Comparison of ENCODE assay signal across 8 mouse cellular contexts in the genomic region with DNA sequence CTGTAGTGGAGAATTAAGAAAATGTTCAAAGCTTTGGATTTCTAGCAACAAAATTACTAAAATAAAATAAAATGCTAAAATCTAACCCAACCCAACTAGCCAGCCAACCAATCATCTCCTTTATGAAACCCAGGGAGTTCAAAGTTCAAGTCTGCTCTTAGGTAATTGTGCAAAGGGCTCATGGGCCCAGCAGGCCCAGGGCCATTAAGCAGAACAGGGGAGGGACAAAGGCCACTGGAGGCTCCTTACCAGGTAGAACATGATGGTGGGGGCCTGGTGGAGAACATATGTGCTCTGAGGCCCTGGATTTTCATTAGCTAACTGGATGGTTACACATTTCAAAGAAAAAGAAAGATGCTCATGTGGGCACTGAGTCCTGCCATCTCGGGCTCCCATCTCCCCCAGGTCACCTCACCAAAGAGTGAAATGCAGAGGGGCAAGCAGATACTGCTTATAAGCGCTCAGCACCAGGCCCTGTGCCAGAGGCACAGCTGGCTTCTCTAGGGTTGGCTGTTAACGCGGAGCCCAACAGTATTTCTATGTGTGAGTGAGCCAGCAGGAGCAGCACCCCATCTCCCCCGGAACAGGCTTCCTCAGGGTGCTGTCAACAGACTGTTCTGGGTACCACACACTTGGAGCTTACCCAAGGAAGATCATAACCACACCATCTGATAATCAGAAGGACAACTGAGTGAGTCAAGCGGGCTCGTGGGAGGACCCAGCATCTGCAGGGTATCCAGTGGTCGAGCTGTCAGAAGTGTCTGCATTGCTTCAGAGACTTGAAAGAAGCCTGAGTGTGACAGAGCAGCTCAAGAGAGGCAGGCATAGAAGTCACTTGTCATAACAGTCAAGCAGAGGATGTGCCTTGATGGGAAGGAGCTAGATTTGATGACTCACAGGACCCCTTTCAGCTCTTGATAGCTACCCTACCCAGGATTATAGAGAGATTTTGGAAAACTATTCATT.
DNase-seq lines count a peak whose midpoint lies in the region; ATAC-seq and TF ChIP-seq lines count a peak whose summit lies in the region.
"Had no signal": no experiment of that assay in that cellular context is flagged by ENCODE, and none has a peak within 500 bp of the region (broad histone marks: within the 10 kb centered on the region; RNA-seq: fewer than 3 reads in every experiment).

No protein-coding gene starts in this region.

- H3ac ChIP-seq in myocyte (ENCODE audit: control insufficient read depth, insufficient read length): no peak overlapping the region

- DNase-seq in kidney, adult 9 months: peak; percentile 49
- peak; percentile 42 to 68 for DNase-seq in heart, postnatal 14 days
- DNase-seq in layer of hippocampus, adult 9-10 months (ENCODE audit: low spot score): peak; percentile 49
- no peak for DNase-seq in adrenal gland, adult 2 months
- DNase-seq in gastrocnemius, adult 18-20 months (ENCODE audit: low spot score): no peak

- H3K9me3 ChIP-seq in kidney, embryonic 16.5 days (ENCODE audit: low read length): peaks cover 3% of the 10 kb centered on the region

- H3K27me3 ChIP-seq in kidney, embryonic 16.5 days (ENCODE audit: insufficient read depth, low read length): no peaks in the 10 kb centered on the region
- H3K27me3 ChIP-seq in myocyte (ENCODE audit: control insufficient read depth, insufficient read depth, insufficient read length): no peaks in the 10 kb centered on the region

- intact Hi-C loops in heart, postnatal 14 days (cut with DNase I): no loop called here

- no peak overlapping the region for H3K27ac ChIP-seq in kidney, embryonic 16.5 days (ENCODE audit: low read length)
- H3K27ac ChIP-seq: left cerebral cortex, adult 2 months had no signal

- no peak for TF ChIP-seq POLR2A in myocyte (IDR thresholded peaks at IDR 0.05; ENCODE audit: insufficient read length, low read depth)

- H3K9ac ChIP-seq in kidney, embryonic 16.5 days (replicated peaks; ENCODE audit: low read length): no peak overlapping the region

- H3K4me3 ChIP-seq in kidney, embryonic 16.5 days (ENCODE audit: low read length): no peak overlapping the region
- H3K4me3 ChIP-seq in myocyte: no peak overlapping the region
- H3K4me3 ChIP-seq: left cerebral cortex, adult 2 months had no signal

- no peak overlapping the region for H3K4me2 ChIP-seq in kidney, embryonic 16.5 days (replicated peaks; ENCODE audit: low read depth, low read length)
- H3K4me2 ChIP-seq in myocyte (ENCODE audit: low read depth): peak overlapping the region; percentile 24

- WGBS in kidney, embryonic 16.5 days: 84% methylated on average over 8 of the region's 8 CpGs

- ATAC-seq in kidney, embryonic 16.5 days (ENCODE audit: low FRiP score, low TSS enrichment): no peak

- H3K4me1 ChIP-seq in kidney, embryonic 16.5 days (ENCODE audit: insufficient read depth, low read length): peaks cover 5% of the 10 kb centered on the region; the same call in 1 of the 2 replicates

- peaks cover 36% of the 10 kb centered on the region for H3K36me3 ChIP-seq in kidney, embryonic 16.5 days (ENCODE audit: insufficient read depth, low read length)
- H3K36me3 ChIP-seq in myocyte (ENCODE audit: control insufficient read depth, insufficient read depth): peaks cover 21% of the 10 kb centered on the region

- no peaks in the 10 kb centered on the region for H3K79me2 ChIP-seq in myocyte (ENCODE audit: control insufficient read depth, insufficient read depth)

TF ChIP-seq in myocyte, 11 proteins besides CTCF, POLR2A, EP300 and RAD21:
- TF ChIP-seq MYOD1 (IDR thresholded peaks at IDR 0.05; ENCODE audit: control insufficient read depth in 1 of 3, insufficient read length in 2 of 3, low read depth in 2 of 3) (peak in 2 of 3 experiments; percentile 37 to 50), USF1 (IDR thresholded peaks at IDR 0.05; ENCODE audit: low read depth) (no peak), CEBPB (IDR thresholded peaks at IDR 0.05; ENCODE audit: insufficient read depth, poor library complexity, severe bottlenecking) (no peak), MYOG (IDR thresholded peaks at IDR 0.05; ENCODE audit: control insufficient read depth in 1 of 3, insufficient read depth in 1 of 3, insufficient read length in 2 of 3, low read depth in 2 of 3) (peak in 1 of 3 experiments; percentile 34), REST (IDR thresholded peaks at IDR 0.05; ENCODE audit: insufficient read depth, insufficient read length) (no peak)

Comparison
In these comparisons a context has a peak if more than half of its experiments do, and no peak if none do; other contexts are left out.
1. DNase-seq: peak in kidney, adult 9 months (single experiment), heart, postnatal 14 days (2 of 2) and layer of hippocampus, adult 9-10 months (single experiment); none in adrenal gland, adult 2 months (single experiment) and gastrocnemius, adult 18-20 months (single experiment).